Mouse (Mus musculus) myocyte (in vitro differentiated cells): ENCODE data around the gene Neu1. TPM values are rescaled to one million over a fixed set of nuclear protein-coding genes. Genes with fewer than 3 reads are reported as not detected.

Experiments
- H3K27me3 ChIP-seq: one replicate; pipeline ENCODE4 v1.6.1; 2011; ENCODE audit not compliant: control insufficient read depth, insufficient read depth, insufficient read length
- H3K36me3 ChIP-seq: one replicate; pipeline ENCODE4 v1.6.1; 2011; ENCODE audit not compliant: control insufficient read depth, insufficient read depth
- H3K4me2 ChIP-seq: one replicate; pipeline ENCODE4 v1.6.1; 2011; ENCODE audit warnings: low read depth, control low read depth
- H3K4me3 ChIP-seq: one replicate; pipeline ENCODE4 v1.5.1; 2011; ENCODE audit warnings: mild to moderate bottlenecking, control low read depth, moderate library complexity
- H3K79me2 ChIP-seq: one replicate; pipeline ENCODE4 v1.6.1; 2011; ENCODE audit not compliant: control insufficient read depth, insufficient read depth
- H3ac ChIP-seq: one replicate; pipeline ENCODE4 v1.6.1; 2011; ENCODE audit not compliant: control insufficient read depth, insufficient read length
- CEBPB ChIP-seq: IDR thresholded peaks from 2 replicates; pipeline ENCODE4 v1.6.1; 2011; ENCODE audit warnings: mild to moderate bottlenecking, moderate library complexity; ENCODE audit not compliant: poor library complexity, insufficient read depth, severe bottlenecking
- E2F4 ChIP-seq: IDR thresholded peaks from one replicate; pipeline ENCODE4 v1.6.1; 2011; ENCODE audit warnings: mild to moderate bottlenecking, control low read depth, moderate library complexity; ENCODE audit not compliant: insufficient read depth
- MAX ChIP-seq: IDR thresholded peaks from one replicate; pipeline ENCODE4 v1.6.1; 2011; ENCODE audit warnings: low read depth, mild to moderate bottlenecking, control low read depth
- MYOD1 ChIP-seq, 3 experiments: IDR thresholded peaks; one replicate each; pipeline ENCODE4 v1.6.1; 2011; ENCODE audit warnings: control low read depth in 2 of 3, low read depth in 2 of 3, mild to moderate bottlenecking in 2 of 3, moderate library complexity in 1 of 3; ENCODE audit not compliant: insufficient read length in 2 of 3, control insufficient read depth in 1 of 3
- MYOG ChIP-seq, 3 experiments: IDR thresholded peaks; one replicate each; pipeline ENCODE4 v1.6.1; 2011; ENCODE audit warnings: control low read depth in 2 of 3, low read depth in 2 of 3, mild to moderate bottlenecking in 2 of 3; ENCODE audit not compliant: insufficient read length in 2 of 3, control insufficient read depth in 1 of 3, insufficient read depth in 1 of 3
- POLR2A ChIP-seq: IDR thresholded peaks from one replicate; pipeline ENCODE4 v1.6.1; 2011; ENCODE audit warnings: low read depth, mild to moderate bottlenecking, control low read depth, moderate library complexity; ENCODE audit not compliant: insufficient read length
- POLR2AphosphoS2 ChIP-seq: IDR thresholded peaks from one replicate; pipeline ENCODE4 v1.6.1; 2011; ENCODE audit warnings: low read depth, control low read depth; ENCODE audit not compliant: insufficient read length
- REST ChIP-seq: IDR thresholded peaks from one replicate; pipeline ENCODE4 v1.6.1; 2011; ENCODE audit warnings: mild to moderate bottlenecking, control low read depth, moderate library complexity; ENCODE audit not compliant: insufficient read depth, insufficient read length
- SRF ChIP-seq: IDR thresholded peaks from one replicate; pipeline ENCODE4 v1.6.1; 2011; ENCODE audit warnings: low read depth; ENCODE audit not compliant: control insufficient read depth, insufficient read length
- TCF12 ChIP-seq: IDR thresholded peaks from one replicate; pipeline ENCODE4 v1.6.1; 2011; ENCODE audit warnings: mild to moderate bottlenecking, control low read depth; ENCODE audit not compliant: poor library complexity, insufficient read depth, severe bottlenecking
- TCF3 ChIP-seq: IDR thresholded peaks from one replicate; pipeline ENCODE4 v1.6.1; 2011; ENCODE audit warnings: low read depth, control low read depth; ENCODE audit not compliant: insufficient read length
- USF1 ChIP-seq: IDR thresholded peaks from one replicate; pipeline ENCODE4 v1.6.1; 2011; ENCODE audit warnings: low read depth, mild to moderate bottlenecking, control low read depth, moderate library complexity
- polyA plus RNA-seq: library from polyadenylated mRNA; unstranded; fragments of >200 nt; fragmentation: generic; extraction: Trizol; gene quantifications from one replicate; pipeline ENCODE4 v1.2.1, GENCODE M21; 2012; ENCODE audit warnings: missing spikeins

Neu1 gene
- polyA plus RNA-seq, 1 experiment, result 30.1 TPM

- no peak overlapping the region for H3ac ChIP-seq
- no peaks in the 10 kb centered on the region for H3K27me3 ChIP-seq
- H3K79me2 ChIP-seq, result no peaks in the 10 kb centered on the region
- no peak overlapping the region for H3K4me2 ChIP-seq
- H3K36me3 ChIP-seq, result peaks cover 4% of the 10 kb centered on the region
- H3K4me3 ChIP-seq, result no peak overlapping the region
- TF ChIP-seq USF1 (no peak), MYOG (IDR thresholded peaks at IDR 0.05; ENCODE audit: control insufficient read depth in 1 of 3, insufficient read depth in 1 of 3, insufficient read length in 2 of 3, low read depth in 2 of 3) (no peak), TCF12 (no peak), CEBPB (no peak), MYOD1 (IDR thresholded peaks at IDR 0.05; ENCODE audit: control insufficient read depth in 1 of 3, insufficient read length in 2 of 3, low read depth in 2 of 3) (no peak), SRF (no peak), TCF3 (no peak), POLR2AphosphoS2 (no peak), REST (no peak), E2F4 (no peak), MAX (no peak), POLR2A (no peak)
Measured at GRCm38 (mm10) chr17:34937960-34938505, 7.0 kb downstream of the Neu1 start.

GRCm38 (mm10) chr17:34941344-34942041 is 10.4 kb downstream of the Neu1 start:
- Histone ChIP-seq H3K79me2 (no peaks in the 10 kb centered on the region), H3K27me3 (no peaks in the 10 kb centered on the region), H3K4me3 (no peak overlapping the region), H3K4me2 (no peak overlapping the region), H3ac (no peak overlapping the region), H3K36me3 (no peaks in the 10 kb centered on the region)
- TF ChIP-seq USF1 (no peak), CEBPB (no peak), MYOG (IDR thresholded peaks at IDR 0.05; ENCODE audit: control insufficient read depth in 1 of 3, insufficient read depth in 1 of 3, insufficient read length in 2 of 3, low read depth in 2 of 3) (no peak), TCF12 (no peak), MYOD1 (IDR thresholded peaks at IDR 0.05; ENCODE audit: control insufficient read depth in 1 of 3, insufficient read length in 2 of 3, low read depth in 2 of 3) (no peak), MAX (no peak), TCF3 (no peak), SRF (no peak), POLR2A (no peak), POLR2AphosphoS2 (no peak), E2F4 (no peak), REST (no peak)

- H3K36me3 ChIP-seq, result no peaks in the 10 kb centered on the region
- H3K4me2 ChIP-seq, result no peak overlapping the region
- H3K4me3 ChIP-seq, result no peak overlapping the region
- H3K79me2 ChIP-seq, result no peaks in the 10 kb centered on the region
- H3ac ChIP-seq, result no peak overlapping the region
- no peaks in the 10 kb centered on the region for H3K27me3 ChIP-seq
- no peak for TF ChIP-seq TCF12
- TF ChIP-seq USF1, result no peak
- TF ChIP-seq POLR2A, result no peak
- TF ChIP-seq E2F4, result no peak
- TF ChIP-seq SRF, result no peak
- no peak for TF ChIP-seq MYOD1 (IDR thresholded peaks at IDR 0.05; ENCODE audit: control insufficient read depth in 1 of 3, insufficient read length in 2 of 3, low read depth in 2 of 3)
- TF ChIP-seq POLR2AphosphoS2, result no peak
- TF ChIP-seq MAX, result no peak
- TF ChIP-seq TCF3, result no peak
- TF ChIP-seq CEBPB, result no peak
- no peak for TF ChIP-seq MYOG (IDR thresholded peaks at IDR 0.05; ENCODE audit: control insufficient read depth in 1 of 3, insufficient read depth in 1 of 3, insufficient read length in 2 of 3, low read depth in 2 of 3)
- TF ChIP-seq REST, result no peak
Measured at GRCm38 (mm10) chr17:34943128-34943815, 12.2 kb downstream of the Neu1 start.

GRCm38 (mm10) chr17:34944362-34944761 is 13.3 kb downstream of the Neu1 start:
- H3K36me3 ChIP-seq, result no peaks in the 10 kb centered on the region
- TF ChIP-seq POLR2AphosphoS2 (no peak), TCF3 (no peak), POLR2A (no peak), MYOG (IDR thresholded peaks at IDR 0.05; ENCODE audit: control insufficient read depth in 1 of 3, insufficient read depth in 1 of 3, insufficient read length in 2 of 3, low read depth in 2 of 3) (no peak), CEBPB (no peak), TCF12 (no peak), REST (no peak), E2F4 (no peak), SRF (no peak), MAX (no peak), USF1 (no peak), MYOD1 (IDR thresholded peaks at IDR 0.05; ENCODE audit: control insufficient read depth in 1 of 3, insufficient read length in 2 of 3, low read depth in 2 of 3) (no peak)
- H3ac ChIP-seq, result no peak overlapping the region
- no peaks in the 10 kb centered on the region for H3K79me2 ChIP-seq
- no peak overlapping the region for H3K4me2 ChIP-seq
- H3K27me3 ChIP-seq, result no peaks in the 10 kb centered on the region
- H3K4me3 ChIP-seq, result no peak overlapping the region
